Mouse (Mus musculus) cortical plate, adult 2 months (tissue): ENCODE measurements around the gene Gtf3c1. TPM values are rescaled to one million over a fixed set of nuclear protein-coding genes. Genes with fewer than 3 reads are reported as not detected.
"Not testable (repeated sequence)": the region's sequence is repeated elsewhere in the genome, so short reads cannot be mapped to it uniquely, and the experiment has no call there.

Experiments used
- H3K27ac ChIP-seq: fragments of 200-500 bp; 2 replicates; pipeline ENCODE4 v1.5.1; 2012; ENCODE audit warnings: low read length, control low read depth, inconsistent platforms; ENCODE audit not compliant: insufficient read depth
- H3K4me1 ChIP-seq: fragments of 200-500 bp; 2 replicates; pipeline ENCODE4 v1.6.1; 2011; ENCODE audit warnings: low read length; ENCODE audit not compliant: control insufficient read depth, insufficient read depth
- H3K4me3 ChIP-seq: fragments of 200-500 bp; 2 replicates; pipeline ENCODE4 v1.5.1; 2011; ENCODE audit warnings: mild to moderate bottlenecking, low read length, control low read depth; ENCODE audit not compliant: insufficient read depth
- CTCF ChIP-seq: fragments of 200-500 bp; IDR thresholded peaks from 2 replicates; pipeline ENCODE4 v1.5.1; 2011; ENCODE audit warnings: mild to moderate bottlenecking, control low read depth, low read length; ENCODE audit not compliant: insufficient read depth; ENCODE audit errors: extremely low read depth
- POLR2A ChIP-seq: fragments of 200-500 bp; IDR thresholded peaks from 2 replicates; pipeline ENCODE4 v1.6.1; 2011; ENCODE audit warnings: mild to moderate bottlenecking, low read length, control low read depth; ENCODE audit not compliant: insufficient read depth; ENCODE audit errors: extremely low read depth
- polyA plus RNA-seq: library from polyadenylated mRNA; depleted of rRNA; stranded (reverse); fragments of >200 nt; gene quantifications from 2 replicates; pipeline ENCODE4 v1.2.3, GENCODE M21; 2012

Gtf3c1 gene
- polyA plus RNA-seq, 1 experiment: 54.2 TPM

- no peak for TF ChIP-seq CTCF
- TF ChIP-seq POLR2A: no peak
- no peak overlapping the region for H3K27ac ChIP-seq
- H3K4me1 ChIP-seq: no peaks in the 10 kb centered on the region
- no peak overlapping the region for H3K4me3 ChIP-seq
Measured at GRCm38 (mm10) chr7:125736366-125737015, 28.9 kb upstream of the Gtf3c1 start.

GRCm38 (mm10) chr7:125733791-125734190 lies 26.2 kb upstream of the Gtf3c1 start:
- Histone ChIP-seq H3K4me1 (no peaks in the 10 kb centered on the region), H3K4me3 (no peak overlapping the region), H3K27ac (no peak overlapping the region)
- TF ChIP-seq POLR2A (no peak), CTCF (no peak)

- no peak overlapping the region for H3K4me3 ChIP-seq
- TF ChIP-seq POLR2A (no peak), CTCF (no peak)
- H3K27ac ChIP-seq: no peak overlapping the region
Measured at GRCm38 (mm10) chr7:125731679-125732078, 24.1 kb upstream of the Gtf3c1 start.

GRCm38 (mm10) chr7:125723189-125723972 lies 15.8 kb upstream of the Gtf3c1 start:
- TF ChIP-seq POLR2A: no peak
- TF ChIP-seq CTCF: no peak
- Histone ChIP-seq H3K27ac (no peak overlapping the region), H3K4me3 (no peak overlapping the region), H3K4me1 (peaks cover 4% of the 10 kb centered on the region)

More at GRCm38 (mm10) chr7:125731679-125732078, 24.1 kb upstream of the Gtf3c1 start:
- no peaks in the 10 kb centered on the region for H3K4me1 ChIP-seq

GRCm38 (mm10) chr7:125722127-125722526 lies 14.5 kb upstream of the Gtf3c1 start:
- H3K27ac ChIP-seq: no peak overlapping the region
- TF ChIP-seq POLR2A (no peak), CTCF (0 out of 2 replicates have a peak, but pooled peaks have one; percentile 2)
- H3K4me1 ChIP-seq: peaks cover 4% of the 10 kb centered on the region
- no peak overlapping the region for H3K4me3 ChIP-seq

- no peak overlapping the region for H3K27ac ChIP-seq
- peaks cover 4% of the 10 kb centered on the region for H3K4me1 ChIP-seq
- TF ChIP-seq CTCF (no peak), POLR2A (no peak)
- no peak overlapping the region for H3K4me3 ChIP-seq
Measured at GRCm38 (mm10) chr7:125721033-125721432, 13.5 kb upstream of the Gtf3c1 start.

- TF ChIP-seq POLR2A (no peak), CTCF (no peak)
- H3K27ac ChIP-seq: no peak overlapping the region
- H3K4me3 ChIP-seq: no peak overlapping the region
- peaks cover 4% of the 10 kb centered on the region for H3K4me1 ChIP-seq
Measured at GRCm38 (mm10) chr7:125720370-125720769, 12.8 kb upstream of the Gtf3c1 start.

GRCm38 (mm10) chr7:125717612-125718011 lies 10.0 kb upstream of the Gtf3c1 start:
- H3K4me1 ChIP-seq: peaks cover 1% of the 10 kb centered on the region; the same call in 1 of the 2 replicates
- H3K27ac ChIP-seq: no peak overlapping the region
- no peak overlapping the region for H3K4me3 ChIP-seq
- TF ChIP-seq CTCF (no peak), POLR2A (no peak)

GRCm38 (mm10) chr7:125716724-125717123 lies 9.1 kb upstream of the Gtf3c1 start:
- no peak for TF ChIP-seq POLR2A
- no peak for TF ChIP-seq CTCF
- H3K27ac ChIP-seq: no peak overlapping the region
- H3K4me1 ChIP-seq: peaks cover 1% of the 10 kb centered on the region; the same call in 1 of the 2 replicates
- H3K4me3 ChIP-seq: no peak overlapping the region

- H3K4me3 ChIP-seq: no peak overlapping the region
- no peak overlapping the region for H3K27ac ChIP-seq
- no peak for TF ChIP-seq CTCF
- no peak for TF ChIP-seq POLR2A
- no peaks in the 10 kb centered on the region for H3K4me1 ChIP-seq
Measured at GRCm38 (mm10) chr7:125714803-125715202, 7.2 kb upstream of the Gtf3c1 start.

- H3K27ac ChIP-seq, H3K4me3 ChIP-seq, H3K4me1 ChIP-seq: not testable (repeated sequence)
Measured at GRCm38 (mm10) chr7:125713542-125714055, 6.0 kb upstream of the Gtf3c1 start.
